Mouse (Mus musculus) cerebellum, adult 11 months (tissue): ENCODE measurements around the gene Noc4l.

ENCODE experiments used
- DNase-seq: peaks from one replicate; pipeline ENCODE4 v3.0.0; 2022

Gene Noc4l

GRCm38 (mm10) chr5:110608941-110609340, 44.3 kb downstream of the Noc4l start:
- no peak for DNase-seq

GRCm38 (mm10) chr5:110608336-110608735, 44.9 kb downstream of the Noc4l start:
- DNase-seq: no peak

GRCm38 (mm10) chr5:110607767-110608166, 45.5 kb downstream of the Noc4l start:
- no peak for DNase-seq

- no peak for DNase-seq
Observed at GRCm38 (mm10) chr5:110605531-110606221, 47.5 kb downstream of the Noc4l start.

GRCm38 (mm10) chr5:110604311-110604710, 48.9 kb downstream of the Noc4l start:
- no peak for DNase-seq

GRCm38 (mm10) chr5:110603016-110603685, 50.1 kb downstream of the Noc4l start:
- DNase-seq: no peak
